Mouse (Mus musculus) layer of hippocampus, adult 2 months (tissue): Measurements from ENCODE around the gene Brinp3. TPM values are rescaled to one million over a fixed set of nuclear protein-coding genes. Genes with fewer than 3 reads are reported as not detected.
"Not testable (repeated sequence)": the region's sequence is repeated elsewhere in the genome, so short reads cannot be mapped to it uniquely, and the experiment has no call there.

ENCODE experiments used
- DNase-seq, 2 experiments: peaks; one replicate each; pipeline ENCODE4 v3.0.0; 2022; ENCODE audit warnings: low spot score in 2 of 2
- H3K27ac ChIP-seq: fragments of 200-600 bp; 2 replicates; pipeline ENCODE4 v1.8.1; 2022
- H3K4me3 ChIP-seq: fragments of 200-600 bp; 2 replicates; pipeline ENCODE4 v1.8.1; 2022; ENCODE audit warnings: mild to moderate bottlenecking
- CTCF ChIP-seq: fragments of 200-600 bp; conservative IDR thresholded peaks from 2 replicates; pipeline ENCODE4 v1.8.1; 2022; ENCODE audit warnings: antibody characterized with exemption, mild to moderate bottlenecking, moderate library complexity
- total RNA-seq, 2 experiments: library from RNA; stranded (reverse); gene quantifications; 2 replicates each; pipeline ENCODE4 v1.2.3; 2021

Brinp3 gene
- total RNA-seq, 2 experiments from 2014 or later, result 14.7 to 15.6 TPM

- peak; percentile 71 for TF ChIP-seq CTCF
- Histone ChIP-seq H3K4me3 (no peak overlapping the region), H3K27ac (no peak overlapping the region)
- DNase-seq, result no peak
Measured at GRCm38 (mm10) chr1:146584181-146584580, 89.6 kb downstream of the Brinp3 start.

- DNase-seq, result no peak
- TF ChIP-seq CTCF, result no peak
- Histone ChIP-seq H3K27ac (no peak overlapping the region), H3K4me3 (no peak overlapping the region)
Measured at GRCm38 (mm10) chr1:146632895-146633294, 138.3 kb downstream of the Brinp3 start.

GRCm38 (mm10) chr1:146657214-146657613, 162.7 kb downstream of the Brinp3 start:
- Histone ChIP-seq H3K27ac (no peak overlapping the region), H3K4me3 (no peak overlapping the region)
- peak; percentile 52 to 62 for DNase-seq
- no peak for TF ChIP-seq CTCF

GRCm38 (mm10) chr1:146700724-146701123, 206.2 kb downstream of the Brinp3 start:
- Histone ChIP-seq H3K27ac (no peak overlapping the region), H3K4me3 (no peak overlapping the region)
- DNase-seq, result no peak
- TF ChIP-seq CTCF, result no peak

GRCm38 (mm10) chr1:146719556-146719955, 225.0 kb downstream of the Brinp3 start:
- no peak for DNase-seq
- H3K4me3 ChIP-seq, result no peak overlapping the region
- no peak overlapping the region for H3K27ac ChIP-seq
- no peak for TF ChIP-seq CTCF

- DNase-seq, H3K27ac ChIP-seq: not testable (repeated sequence)
- peak overlapping the region; percentile 30; the same call in 1 of the 2 replicates for H3K4me3 ChIP-seq
Measured at GRCm38 (mm10) chr1:146724784-146725513, 230.4 kb downstream of the Brinp3 start.

- no peak for DNase-seq
- no peak for TF ChIP-seq CTCF
- Histone ChIP-seq H3K4me3 (no peak overlapping the region), H3K27ac (no peak overlapping the region)
Measured at GRCm38 (mm10) chr1:146751066-146751465, 256.5 kb downstream of the Brinp3 start.

GRCm38 (mm10) chr1:146783259-146783658, 288.7 kb downstream of the Brinp3 start:
- Histone ChIP-seq H3K27ac (no peak overlapping the region), H3K4me3 (no peak overlapping the region)
- no peak for DNase-seq
- TF ChIP-seq CTCF, result no peak

- DNase-seq, result no peak
- no peak overlapping the region for H3K27ac ChIP-seq
- no peak overlapping the region for H3K4me3 ChIP-seq
- TF ChIP-seq CTCF, result no peak
Measured at GRCm38 (mm10) chr1:146787236-146787635, 292.7 kb downstream of the Brinp3 start.

GRCm38 (mm10) chr1:146792826-146793225, 298.3 kb downstream of the Brinp3 start:
- H3K4me3 ChIP-seq, result no peak overlapping the region
- DNase-seq, result peak; percentile 20 to 25
- TF ChIP-seq CTCF, result no peak
- H3K27ac ChIP-seq, result no peak overlapping the region

GRCm38 (mm10) chr1:146799986-146800553, 305.5 kb downstream of the Brinp3 start:
- no peak for TF ChIP-seq CTCF
- Histone ChIP-seq H3K27ac (no peak overlapping the region), H3K4me3 (no peak overlapping the region)
- no peak for DNase-seq

GRCm38 (mm10) chr1:146801821-146802220, 307.3 kb downstream of the Brinp3 start:
- Histone ChIP-seq H3K4me3 (no peak overlapping the region), H3K27ac (no peak overlapping the region)
- TF ChIP-seq CTCF, result no peak
- DNase-seq, result no peak

- DNase-seq, result no peak
- H3K27ac ChIP-seq, result no peak overlapping the region
- H3K4me3 ChIP-seq, result no peak overlapping the region
- no peak for TF ChIP-seq CTCF
Measured at GRCm38 (mm10) chr1:146807765-146808164, 313.2 kb downstream of the Brinp3 start.

GRCm38 (mm10) chr1:146833888-146834287, 339.3 kb downstream of the Brinp3 start:
- DNase-seq, result no peak
- no peak overlapping the region for H3K27ac ChIP-seq

More at GRCm38 (mm10) chr1:146833888-146834287, 339.3 kb downstream of the Brinp3 start:
- H3K4me3 ChIP-seq, result no peak overlapping the region
- TF ChIP-seq CTCF, result no peak
